Mouse (Mus musculus) lung, postnatal 10 days (tissue): Measurements from ENCODE around the gene Col8a2.
A peak's percentile ranks its signal among the peaks of the same experiment; 100 is the strongest.

Source experiments
- DNase-seq: peaks from one replicate; pipeline ENCODE4 v3.0.0; 2021

Col8a2 gene

DNA sequence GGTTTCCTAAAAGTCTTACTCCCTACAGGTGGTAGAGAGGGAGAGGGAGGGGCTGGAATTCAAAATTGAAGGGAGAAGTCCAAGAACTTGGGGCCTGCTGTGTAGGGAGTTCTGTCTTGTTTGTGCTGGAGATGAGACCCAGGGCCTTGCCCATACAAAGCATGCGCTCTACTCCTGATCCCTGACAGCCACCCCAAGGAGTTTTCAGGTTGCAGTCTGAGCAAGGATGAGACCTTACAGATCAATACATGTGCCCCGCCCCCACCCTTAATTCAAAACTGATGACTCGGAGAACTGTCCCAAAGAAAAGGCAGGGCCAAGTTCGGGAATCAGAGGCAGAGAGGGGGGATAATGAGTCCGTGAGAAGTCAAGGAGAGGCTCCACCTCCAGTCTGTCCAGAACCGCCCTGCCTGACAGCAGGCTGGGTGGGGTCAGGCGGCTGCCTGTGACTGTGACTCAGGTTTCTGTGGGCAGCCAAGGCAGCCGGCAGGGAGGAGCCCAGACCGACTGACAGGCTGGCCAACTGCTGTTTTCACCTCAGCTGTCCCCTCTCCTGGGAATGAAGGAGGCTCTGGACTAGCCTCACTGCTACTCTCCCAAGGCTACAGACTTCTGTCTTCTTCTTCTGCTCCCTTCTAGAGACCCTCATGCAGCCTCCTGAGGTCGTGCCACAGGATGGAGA is 25.9 kb upstream of the Col8a2 start:
- DNase-seq, result peak; percentile 93

- DNase-seq, result no peak
Measured at GRCm38 (mm10) chr4:126261266-126261665, 25.3 kb upstream of the Col8a2 start.

GRCm38 (mm10) chr4:126261675-126262074 is 24.9 kb upstream of the Col8a2 start:
- no peak for DNase-seq

GRCm38 (mm10) chr4:126262119-126262807 is 24.3 kb upstream of the Col8a2 start, which contains the start of gene Trappc3:
Gene Trappc3 (plus strand): TSS chr4:126262325.
- DNase-seq, result peak; percentile 100

DNA sequence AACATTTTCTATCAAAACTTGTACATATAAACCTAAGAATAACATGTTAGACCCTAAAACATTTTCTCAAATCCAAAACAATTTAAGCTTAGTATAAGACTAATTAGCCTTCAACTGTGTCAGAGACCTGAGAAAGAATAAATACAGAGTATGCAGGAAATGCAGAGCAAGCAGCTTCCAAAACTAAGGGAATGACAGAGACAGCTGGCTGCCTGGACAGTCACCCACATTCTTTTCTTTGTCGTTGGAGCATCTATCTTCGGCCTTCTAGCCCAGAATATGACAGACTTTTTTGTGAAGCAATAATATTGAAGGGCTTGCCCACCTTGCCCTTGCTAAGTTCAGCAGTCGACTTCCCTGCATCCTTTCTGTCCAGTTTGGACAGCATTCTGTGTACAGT is 17.3 kb upstream of the Col8a2 start:
- no peak for DNase-seq

GRCm38 (mm10) chr4:126273753-126274152 is 12.8 kb upstream of the Col8a2 start:
- no peak for DNase-seq

GRCm38 (mm10) chr4:126275081-126275480 is 11.5 kb upstream of the Col8a2 start:
- no peak for DNase-seq

DNA sequence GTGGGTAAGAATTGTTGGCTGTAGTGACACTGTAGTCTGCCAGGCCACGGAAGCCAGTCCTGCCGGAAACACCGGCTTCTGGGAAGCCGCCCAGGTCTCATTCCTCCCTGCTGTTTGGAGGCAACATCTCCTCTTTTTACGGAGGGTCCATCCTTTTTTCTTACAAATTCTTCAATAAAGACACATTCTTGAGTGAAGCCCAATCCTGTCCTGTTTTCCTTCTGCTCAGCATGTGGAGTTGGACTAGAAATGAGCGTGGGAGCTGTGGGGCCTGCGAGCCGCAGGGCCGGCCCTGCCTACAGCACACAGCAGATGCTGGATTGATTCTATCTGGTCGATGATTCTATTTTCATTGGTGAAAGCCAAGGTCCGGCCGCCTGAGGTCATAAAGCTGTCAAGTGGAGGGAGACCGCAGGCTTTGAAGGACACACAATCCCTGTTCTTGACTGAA is 10.9 kb upstream of the Col8a2 start:
- peak; percentile 45 for DNase-seq

DNA sequence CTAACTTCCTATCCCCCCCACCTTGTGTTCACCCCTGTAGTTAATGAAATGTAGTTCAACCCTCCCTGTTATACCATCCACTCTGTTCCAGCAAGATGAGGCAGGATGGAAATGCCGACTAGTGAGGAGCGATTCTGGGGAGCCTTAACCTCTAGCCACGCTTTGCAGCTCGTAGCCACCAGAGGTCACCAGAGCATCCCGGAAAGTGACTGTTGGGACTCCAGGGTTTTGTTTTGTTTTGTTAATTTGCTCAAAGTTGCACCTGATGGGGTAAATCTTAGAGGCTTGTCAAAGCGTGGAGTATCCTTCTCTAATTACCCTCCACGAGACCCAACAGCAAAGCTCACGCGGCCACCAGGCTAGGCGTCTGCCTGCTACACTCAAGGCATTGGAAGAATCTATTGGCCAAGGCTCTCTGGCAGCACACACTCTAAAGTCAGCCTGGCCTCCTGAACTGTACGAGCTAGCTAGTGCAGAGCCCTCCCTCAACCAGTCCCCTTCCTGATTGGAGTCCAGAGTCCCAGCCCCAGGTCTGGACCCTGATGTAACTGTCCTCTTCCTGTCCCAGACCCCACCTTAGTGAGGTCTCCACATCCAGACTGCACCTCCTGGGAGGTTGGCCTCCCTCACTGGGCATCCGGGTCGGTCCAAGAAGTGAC is 8.6 kb upstream of the Col8a2 start:
- DNase-seq, result peak; percentile 76

- DNase-seq, result no peak
Measured at GRCm38 (mm10) chr4:126278565-126278915, 8.1 kb upstream of the Col8a2 start.

GRCm38 (mm10) chr4:126278961-126279360 is 7.6 kb upstream of the Col8a2 start:
- no peak for DNase-seq

- no peak for DNase-seq
Measured at GRCm38 (mm10) chr4:126281706-126282105, 4.9 kb upstream of the Col8a2 start.

- DNase-seq, result no peak
Measured at GRCm38 (mm10) chr4:126283582-126283981, 3.0 kb upstream of the Col8a2 start.

GRCm38 (mm10) chr4:126287302-126287995 is 856 bp downstream of the Col8a2 start:
- DNase-seq, result peak; percentile 44

DNA sequence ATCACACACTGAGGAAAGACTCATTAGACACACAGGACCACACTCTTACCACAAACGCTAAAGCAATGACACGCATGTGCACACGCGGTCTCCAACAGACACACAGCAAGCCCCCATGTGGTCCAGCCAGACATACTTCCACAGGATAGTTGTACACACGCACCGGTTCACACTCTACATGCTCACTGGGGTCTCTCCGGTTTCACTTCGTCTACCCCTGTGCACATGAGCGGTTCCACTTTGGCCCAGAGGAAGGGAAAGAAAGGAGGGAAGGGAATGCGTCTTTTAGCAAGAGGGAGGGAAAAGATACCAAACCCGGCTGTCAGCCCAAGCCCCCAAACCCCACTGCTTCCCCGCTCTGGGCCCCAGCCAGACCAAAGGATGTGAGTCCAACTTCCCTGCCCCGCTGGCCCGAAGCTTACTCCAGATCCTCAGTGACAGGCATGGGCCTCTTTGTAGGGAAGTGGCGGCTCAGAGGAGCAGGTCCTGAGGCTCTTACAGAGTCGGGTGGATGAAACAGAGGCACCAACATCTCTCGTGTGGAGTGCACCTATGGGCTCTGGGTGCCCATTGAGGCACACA is 1.6 kb downstream of the Col8a2 start:
- no peak for DNase-seq

- DNase-seq, result no peak
Measured at GRCm38 (mm10) chr4:126290314-126290713, 3.7 kb downstream of the Col8a2 start.

DNA sequence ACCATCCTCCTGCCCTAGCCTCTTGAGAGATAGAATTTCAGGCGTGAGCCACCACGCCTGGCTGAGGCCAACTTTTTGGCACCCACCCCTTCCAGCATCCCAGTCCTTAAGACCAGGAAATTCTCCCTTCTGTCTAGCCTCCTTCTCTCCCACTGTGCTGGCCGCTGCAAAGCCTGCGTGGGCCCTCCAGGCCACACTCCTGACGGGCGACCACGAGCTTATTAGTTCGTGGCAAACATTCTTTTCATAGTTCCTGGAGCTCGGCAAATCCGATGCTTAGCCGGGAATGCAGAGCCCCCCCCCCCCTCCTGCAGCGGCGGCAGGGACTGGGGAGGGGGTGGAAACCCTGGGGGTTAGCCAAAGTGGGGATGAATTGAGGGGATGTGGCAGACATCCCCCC is 4.6 kb downstream of the Col8a2 start:
- no peak for DNase-seq

DNA sequence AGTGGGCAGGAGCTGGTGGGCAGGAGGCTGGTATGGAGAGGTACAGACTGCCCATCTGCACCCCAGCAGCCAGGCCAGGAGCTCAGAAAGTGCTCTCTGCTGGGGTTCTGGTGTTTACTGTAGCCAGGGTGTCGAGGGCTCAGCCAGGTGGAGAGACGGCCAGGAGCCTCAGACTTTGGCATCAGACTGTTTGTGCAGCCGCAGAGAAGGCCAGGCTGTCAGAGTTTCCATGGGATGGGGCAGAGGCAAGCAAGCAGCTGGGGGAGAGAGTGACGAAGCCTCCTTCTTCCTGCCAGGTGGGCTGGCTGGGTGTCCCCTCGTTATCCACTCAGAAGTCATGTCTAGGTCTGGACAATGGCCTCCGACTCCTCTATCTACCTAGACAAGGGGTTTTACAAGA is 8.6 kb downstream of the Col8a2 start:
- DNase-seq, result no peak

DNA sequence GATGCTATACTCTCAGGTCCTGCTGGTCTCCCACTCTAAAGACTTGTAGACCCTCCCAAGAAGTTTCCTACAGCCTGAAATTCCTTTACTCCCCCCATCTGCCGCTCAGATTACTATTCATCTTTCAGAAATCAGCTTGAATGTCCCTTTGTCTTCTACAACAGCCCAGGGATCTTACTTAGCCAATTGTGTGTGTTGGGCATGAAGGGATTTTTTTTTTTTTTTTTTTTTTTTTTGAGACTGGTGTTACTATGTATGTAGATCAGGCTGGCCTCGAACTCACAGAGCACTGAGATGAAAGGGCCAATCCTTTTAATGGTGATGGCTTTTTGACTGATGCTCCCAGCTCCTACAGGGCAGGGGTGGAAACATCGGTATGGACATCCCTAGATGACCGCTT is 9.3 kb downstream of the Col8a2 start:
- DNase-seq, result no peak

- peak; percentile 83 for DNase-seq
Measured at GRCm38 (mm10) chr4:126296617-126297101, 10.1 kb downstream of the Col8a2 start.

DNA sequence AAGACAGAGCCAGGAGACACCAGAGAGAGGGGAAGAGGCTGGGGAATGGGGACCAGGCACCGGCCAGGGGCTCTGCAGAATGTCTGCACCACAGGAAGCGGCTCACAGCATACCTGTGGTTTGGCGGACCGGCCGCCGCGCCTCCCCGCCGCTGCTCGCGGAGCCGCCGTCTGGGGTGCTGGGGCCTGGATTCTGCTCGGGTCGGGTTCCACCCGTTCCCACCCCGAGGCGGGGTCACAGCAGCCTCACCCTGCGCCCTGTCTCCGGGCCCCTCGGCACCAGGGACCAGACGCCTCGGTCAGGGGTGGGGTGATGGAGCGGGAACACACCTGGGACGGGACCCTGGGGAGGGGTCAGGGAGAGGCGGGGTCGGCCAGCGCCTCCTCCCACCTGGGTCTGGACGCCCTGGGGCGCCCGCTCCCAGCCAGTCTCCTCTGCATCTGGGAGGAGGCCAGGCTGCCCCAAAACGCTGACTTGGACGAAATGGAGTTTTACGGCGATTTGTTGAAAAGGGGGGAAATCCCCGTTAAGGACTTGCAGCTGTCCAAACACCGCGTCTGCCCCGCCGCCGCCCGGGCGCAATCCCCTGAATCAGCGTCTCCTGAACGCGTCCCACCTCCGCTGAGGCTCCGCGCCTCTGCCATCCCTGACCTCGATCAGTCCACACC is 14.5 kb downstream of the Col8a2 start:
- no peak for DNase-seq

DNA sequence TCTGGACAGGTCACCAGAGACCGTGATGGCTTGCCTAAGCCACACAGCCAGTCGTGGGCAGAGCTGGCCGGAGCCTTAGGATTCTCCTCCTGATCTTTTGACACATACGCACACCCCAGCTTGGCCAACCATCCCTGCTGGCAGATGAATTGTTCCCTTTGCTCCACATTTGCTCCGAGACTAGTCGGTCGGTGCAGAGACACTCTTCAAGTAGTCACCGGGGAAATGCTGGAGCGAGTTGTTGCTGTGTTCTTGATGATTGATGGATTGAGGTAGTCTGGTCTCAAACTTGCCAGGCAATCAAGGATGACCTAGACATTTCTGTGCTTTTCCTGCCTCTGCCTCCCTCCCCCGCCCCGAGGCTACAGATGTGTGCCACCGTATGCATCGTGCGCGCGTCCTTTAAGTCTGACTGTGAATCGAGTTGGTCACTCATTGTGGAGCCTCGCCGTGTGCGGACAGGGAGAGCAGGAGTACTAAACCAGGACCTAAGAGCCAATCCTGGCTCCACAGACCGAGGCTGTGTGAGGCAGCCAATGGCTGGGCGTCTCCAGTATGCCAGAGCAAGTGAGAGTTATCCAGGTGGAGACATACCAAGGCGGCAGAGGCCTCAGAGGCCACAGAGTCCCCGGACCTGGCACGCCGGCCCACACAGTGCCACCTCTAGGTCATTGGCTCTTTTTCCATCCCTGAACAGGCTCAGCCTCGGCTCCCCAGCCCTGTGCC is 15.2 kb downstream of the Col8a2 start:
- DNase-seq, result no peak
